Mouse (Mus musculus): Measurements from ENCODE around the gene Mindy4b-ps. TPM values are rescaled to one million over a fixed set of nuclear protein-coding genes. Genes with fewer than 3 reads are reported as not detected.

Gene Mindy4b-ps
- polyA plus RNA-seq, 2 experiments = 0.04 TPM; not detected in 1

DNA sequence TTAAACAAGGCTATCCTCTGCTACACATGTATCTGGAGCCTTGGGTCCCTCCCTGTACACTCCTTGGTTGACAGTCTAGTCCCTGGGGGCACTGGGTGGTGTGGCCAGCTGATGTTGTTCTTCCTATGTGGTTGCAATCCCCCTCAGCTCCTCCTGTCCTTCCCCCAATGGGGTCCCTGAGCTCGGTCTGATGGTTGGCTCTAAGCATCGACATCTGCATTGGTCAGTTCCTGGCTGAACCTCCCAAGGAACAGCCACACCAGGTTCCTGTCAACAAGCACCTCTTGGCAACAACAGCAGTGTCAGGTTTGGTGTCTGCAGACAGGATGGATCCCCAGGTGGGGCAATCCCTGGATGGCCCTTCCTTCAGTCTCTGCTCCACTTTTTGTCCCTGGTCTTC, 82.6 kb downstream of the Mindy4b-ps start:
- Histone ChIP-seq H3K4me1 (ENCODE audit: control insufficient read depth, insufficient read depth, low read length) (no peaks in the 10 kb centered on the region), H3K36me3 (ENCODE audit: control insufficient read depth, insufficient read depth, low read length) (no peaks in the 10 kb centered on the region), H3K27ac (replicated peaks; ENCODE audit: low read depth, low read length) (no peak overlapping the region), H3K4me2 (replicated peaks; ENCODE audit: low read depth, low read length, severe bottlenecking) (no peak overlapping the region), H3K9ac (ENCODE audit: low read depth, low read length, severe bottlenecking) (no peak overlapping the region), H3K9me3 (ENCODE audit: control insufficient read depth, low read length) (no peaks in the 10 kb centered on the region), H3K4me3 (replicated peaks; ENCODE audit: low read length) (no peak overlapping the region), H3K27me3 (ENCODE audit: control insufficient read depth, insufficient read depth, low read length) (no peaks in the 10 kb centered on the region)
- 79% methylated on average over 2 of the region's 2 CpGs for WGBS
- TF ChIP-seq POLR2A (IDR thresholded peaks at IDR 0.05; ENCODE audit: borderline replicate concordance, extremely low read depth, insufficient read depth, insufficient read length) = no peak
- DNase-seq (ENCODE audit: low spot score) (no peak), ATAC-seq (ENCODE audit: low FRiP score, low read depth) (no peak)

Other genes with a start within 250 kb of the Mindy4b-ps start
- gene Selenot, start 245.7 kb downstream of the Mindy4b-ps start, polyA plus RNA-seq (2012; rRNA removed) = 35.2 and 37.6 TPM in 2 replicates
- gene Selenot, start 245.7 kb downstream of the Mindy4b-ps start, polyA plus RNA-seq (2014; fragmentation: Nextera tagmentation; extraction: Ambion mirVana) = 18.3 and 21.1 TPM in 2 replicates
- gene Erich6, start 185.1 kb downstream of the Mindy4b-ps start, polyA plus RNA-seq (2012; rRNA removed) = 0.09 and 0.21 TPM in 2 replicates
- gene Erich6, start 185.1 kb downstream of the Mindy4b-ps start, polyA plus RNA-seq (2014; fragmentation: Nextera tagmentation; extraction: Ambion mirVana) = not detected in 2 replicates
- 12.2 and 16.9 TPM in 2 replicates for gene Siah2, start 129.9 kb downstream of the Mindy4b-ps start, polyA plus RNA-seq (2012; rRNA removed)
- gene Siah2, start 129.9 kb downstream of the Mindy4b-ps start, polyA plus RNA-seq (2014; fragmentation: Nextera tagmentation; extraction: Ambion mirVana) = 7.5 and 10.7 TPM in 2 replicates
- 0.08 and 0.23 TPM in 2 replicates for gene Clrn1, start 63.0 kb upstream of the Mindy4b-ps start, polyA plus RNA-seq (2012; rRNA removed)
- gene Clrn1, start 63.0 kb upstream of the Mindy4b-ps start, polyA plus RNA-seq (2014; fragmentation: Nextera tagmentation; extraction: Ambion mirVana) = 0.21 and 0.44 TPM in 2 replicates
- 4.5 and 4.9 TPM in 2 replicates for gene Med12l, start 183.5 kb upstream of the Mindy4b-ps start, polyA plus RNA-seq (2012; rRNA removed)
- gene Med12l, start 183.5 kb upstream of the Mindy4b-ps start, polyA plus RNA-seq (2014; fragmentation: Nextera tagmentation; extraction: Ambion mirVana) = 2.3 and 2.4 TPM in 2 replicates